Mouse (Mus musculus): ENCODE measurements around the gene Ifnar1.

The Ifnar1 gene

GRCm38 (mm10) chr16:91461066-91461638 lies 23.9 kb upstream of the Ifnar1 start:
- DNase-seq (ENCODE audit: low spot score in 2 of 2): no peak

DNA sequence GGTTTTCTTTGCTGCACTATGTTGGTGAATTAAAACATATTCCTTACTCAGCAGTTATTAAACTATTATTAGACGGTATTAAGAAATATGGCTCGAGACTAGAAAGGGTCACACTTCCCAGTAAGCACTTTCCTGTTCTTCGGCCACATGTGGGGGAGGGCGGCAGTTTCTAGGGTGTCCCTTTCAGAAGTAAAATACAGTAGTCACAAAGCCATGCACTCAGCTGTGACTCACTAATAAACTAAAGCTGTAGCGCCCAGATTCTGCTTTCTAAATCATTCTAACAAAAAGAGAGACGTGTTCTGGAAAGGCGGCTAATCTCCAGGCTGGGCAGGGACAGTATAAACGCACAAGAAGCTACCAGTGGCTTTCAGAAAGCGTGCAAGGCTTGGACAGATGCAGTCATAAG lies 23.3 kb upstream of the Ifnar1 start:
- no peak for DNase-seq (ENCODE audit: low spot score in 2 of 2)

- no peak for DNase-seq (ENCODE audit: low spot score in 2 of 2)
Observed at GRCm38 (mm10) chr16:91462644-91463043, 22.4 kb upstream of the Ifnar1 start.

DNA sequence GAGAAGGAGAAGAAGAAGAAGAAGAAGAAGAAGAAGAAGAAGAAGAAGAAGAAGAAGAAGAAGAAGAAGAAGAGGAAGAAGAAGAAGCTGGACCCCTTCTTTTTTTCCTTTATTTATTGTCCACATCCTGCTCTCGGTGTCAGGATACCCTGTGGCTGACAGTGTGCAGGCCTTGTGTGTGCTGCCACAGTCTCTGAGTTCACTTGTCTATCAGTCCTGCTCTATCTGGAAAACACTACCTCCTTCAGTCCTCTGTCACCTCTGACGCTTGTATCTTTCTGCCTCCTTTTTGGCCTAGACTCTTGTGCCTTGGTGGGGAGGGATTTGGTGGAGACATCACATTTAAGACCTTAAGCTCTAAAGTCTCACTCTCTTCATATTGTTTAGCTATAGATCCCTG lies 21.6 kb upstream of the Ifnar1 start:
- no peak for DNase-seq (ENCODE audit: low spot score in 2 of 2)

DNA sequence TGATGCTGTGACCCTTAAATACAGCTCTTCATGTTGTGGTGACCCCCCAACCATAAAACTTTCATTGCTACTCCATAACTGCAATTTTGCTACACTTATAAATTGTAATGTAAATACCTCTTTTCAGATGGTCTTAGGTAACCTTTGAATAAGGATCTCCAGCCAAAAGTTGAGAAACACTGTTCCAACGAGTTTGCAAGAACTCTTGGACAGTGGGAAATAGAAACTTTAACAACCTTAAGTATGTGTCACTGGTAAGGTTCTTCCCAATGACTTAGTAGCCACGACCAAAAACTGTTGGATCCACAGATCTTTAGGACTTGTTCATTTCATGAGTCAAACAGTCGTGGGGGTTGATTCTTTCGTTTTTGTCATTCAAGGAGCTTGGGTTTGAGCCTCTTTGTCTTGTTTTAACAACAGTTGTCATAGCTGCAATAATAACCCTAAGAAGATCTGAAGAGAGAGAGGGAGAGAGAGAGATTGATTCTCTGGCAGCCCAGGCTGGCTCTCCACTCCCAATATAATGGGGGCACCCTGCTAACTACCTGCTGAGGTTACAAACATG lies 21.1 kb upstream of the Ifnar1 start:
- DNase-seq (ENCODE audit: low spot score in 2 of 2): no peak

DNA sequence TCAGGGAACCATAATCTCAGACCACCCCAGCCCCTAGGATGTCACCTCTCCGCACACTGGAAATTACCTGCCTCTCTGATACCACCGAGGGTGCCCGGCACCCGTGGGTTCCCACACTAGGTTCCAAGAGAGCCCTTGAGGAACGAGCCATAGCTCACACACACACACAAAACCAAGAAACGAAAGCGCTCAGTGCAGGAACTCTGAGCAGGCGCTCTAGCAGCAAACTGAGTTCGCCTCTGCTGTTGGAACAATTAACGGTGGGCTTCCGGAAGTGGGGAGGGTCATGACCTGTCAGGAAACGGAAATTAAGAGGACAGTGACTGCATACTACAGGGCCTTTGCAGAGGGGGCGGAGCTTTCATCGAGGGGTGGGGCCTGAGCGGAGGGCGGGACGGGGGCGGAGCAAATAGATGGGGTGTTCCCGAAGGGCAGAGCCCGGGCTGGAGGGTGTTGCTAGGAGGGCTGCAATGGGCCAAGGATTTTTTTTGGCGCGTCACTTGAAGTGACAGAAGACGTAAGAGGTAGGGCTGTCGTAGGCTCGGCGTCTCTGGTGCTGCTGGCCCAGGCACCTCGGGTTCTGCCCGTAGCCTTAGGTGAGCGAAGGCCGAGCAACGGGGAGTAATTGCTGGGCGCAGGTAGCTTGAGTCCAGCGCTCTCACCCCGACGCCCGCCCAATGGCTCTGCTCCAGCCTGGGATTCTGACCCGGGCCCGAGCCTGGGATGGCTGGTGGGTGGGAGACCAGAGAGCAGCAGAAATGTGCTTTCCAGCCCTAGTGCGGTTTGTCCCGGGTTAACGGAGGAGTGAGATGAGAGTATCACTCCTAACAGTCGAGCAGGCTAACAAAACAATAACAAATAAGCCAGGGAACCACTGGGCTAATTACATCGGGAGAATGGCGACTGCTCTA lies 20.2 kb upstream of the Ifnar1 start:
- peak; percentile 80 to 85 for DNase-seq (ENCODE audit: low spot score in 2 of 2)

DNA sequence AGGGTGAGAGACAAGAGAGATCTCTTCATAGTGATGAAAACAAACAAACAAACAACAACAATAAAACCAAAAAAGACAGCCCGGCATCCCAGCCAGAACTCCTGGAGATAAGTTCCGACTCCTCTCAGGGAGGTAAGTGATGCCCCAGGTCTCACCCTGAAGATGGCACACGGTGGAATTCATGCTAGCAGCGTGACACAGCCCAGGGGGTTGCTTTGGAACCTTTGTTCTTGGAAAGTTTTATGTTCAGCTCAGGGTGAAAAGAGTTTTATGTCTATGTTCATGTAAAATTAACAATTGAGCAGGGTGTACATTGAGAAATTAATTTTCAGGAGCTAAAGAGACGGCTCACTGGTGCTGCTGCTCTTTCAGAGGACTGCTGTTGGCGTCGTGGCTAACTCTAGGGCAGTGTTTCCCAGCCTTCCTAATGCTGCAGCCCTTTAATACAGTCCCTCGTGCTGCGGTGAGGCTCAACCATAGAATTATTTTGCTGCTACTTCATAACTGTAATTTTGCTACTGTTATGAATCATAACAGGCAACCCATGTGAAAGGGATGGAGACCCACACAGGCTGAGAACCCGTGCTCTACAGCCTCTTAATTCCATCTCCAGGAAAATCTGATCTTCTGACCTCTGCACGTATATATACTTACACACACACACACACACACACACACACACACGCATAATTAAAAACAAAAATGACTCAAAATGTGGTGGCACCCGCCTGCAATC lies 19.4 kb upstream of the Ifnar1 start:
- DNase-seq (ENCODE audit: low spot score in 2 of 2): no peak

DNA sequence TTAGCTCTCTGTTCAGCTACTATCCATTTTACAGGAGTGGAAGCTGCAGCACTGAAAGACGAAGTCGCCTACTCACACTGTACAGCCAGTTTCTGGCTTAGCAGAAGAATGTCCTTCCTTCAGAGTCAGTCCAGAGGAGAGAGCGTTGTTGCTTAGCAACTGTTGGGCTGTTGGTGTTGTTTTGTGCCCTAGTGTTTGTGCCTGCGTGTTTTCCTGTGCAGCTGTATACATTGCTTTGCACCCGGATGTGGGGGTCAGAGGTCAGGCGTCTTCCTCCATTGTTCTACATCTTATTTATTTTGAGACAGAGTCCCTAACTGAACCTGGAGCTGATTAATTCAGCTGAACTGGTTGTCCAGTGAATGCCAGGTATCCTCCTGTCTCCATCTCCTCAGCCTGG lies 18.5 kb upstream of the Ifnar1 start:
- DNase-seq (ENCODE audit: low spot score in 2 of 2): no peak

DNA sequence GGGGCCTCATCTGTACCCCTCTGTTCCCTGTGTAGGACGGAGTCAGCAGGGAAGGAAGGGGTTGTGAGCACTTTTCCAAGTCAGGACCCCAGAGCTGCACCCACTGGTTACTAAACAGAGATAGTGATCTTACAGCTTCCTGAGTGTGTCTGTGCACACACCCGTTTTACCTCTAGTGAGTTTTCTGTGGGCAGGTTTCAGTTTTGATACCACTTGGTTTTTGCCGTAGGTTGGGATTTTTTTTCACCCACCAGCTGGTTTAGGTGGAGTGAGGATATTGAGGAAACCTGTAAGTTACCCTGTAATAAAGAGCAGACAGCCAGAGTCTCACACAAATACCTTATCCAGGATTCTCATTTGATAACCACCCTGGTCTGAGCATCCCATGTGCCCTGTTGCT lies 14.6 kb upstream of the Ifnar1 start:
- DNase-seq (ENCODE audit: low spot score in 2 of 2): no peak

GRCm38 (mm10) chr16:91471481-91471880 lies 13.6 kb upstream of the Ifnar1 start:
- no peak for DNase-seq (ENCODE audit: low spot score in 2 of 2)

DNA sequence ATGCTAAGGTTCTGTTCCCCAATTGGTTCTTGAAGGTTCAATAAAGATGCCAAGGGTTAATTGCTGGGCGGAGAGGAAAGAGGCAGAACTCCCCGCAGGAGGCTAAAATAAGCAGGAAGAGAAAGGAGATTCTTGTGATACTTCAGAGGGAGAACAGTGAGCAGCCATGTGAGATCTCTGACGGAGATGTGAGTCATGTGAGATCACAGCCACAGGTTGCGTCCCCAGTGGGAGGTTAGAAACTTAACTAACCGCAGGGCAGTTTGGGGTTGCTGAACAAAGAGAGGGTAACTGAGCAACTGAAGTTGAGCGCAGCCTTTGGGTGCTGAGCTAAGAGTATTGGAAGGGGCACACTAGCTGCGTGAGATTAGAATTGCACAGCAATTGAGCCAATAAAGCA lies 9.3 kb upstream of the Ifnar1 start:
- DNase-seq (ENCODE audit: low spot score in 2 of 2): no peak

- DNase-seq (ENCODE audit: low spot score in 2 of 2): no peak
Observed at GRCm38 (mm10) chr16:91478067-91478466, 7.0 kb upstream of the Ifnar1 start.

GRCm38 (mm10) chr16:91480517-91480916 lies 4.5 kb upstream of the Ifnar1 start:
- DNase-seq (ENCODE audit: low spot score in 2 of 2): no peak

- no peak for DNase-seq (ENCODE audit: low spot score in 2 of 2)
Observed at GRCm38 (mm10) chr16:91484387-91484786, 651 bp upstream of the Ifnar1 start.

DNA sequence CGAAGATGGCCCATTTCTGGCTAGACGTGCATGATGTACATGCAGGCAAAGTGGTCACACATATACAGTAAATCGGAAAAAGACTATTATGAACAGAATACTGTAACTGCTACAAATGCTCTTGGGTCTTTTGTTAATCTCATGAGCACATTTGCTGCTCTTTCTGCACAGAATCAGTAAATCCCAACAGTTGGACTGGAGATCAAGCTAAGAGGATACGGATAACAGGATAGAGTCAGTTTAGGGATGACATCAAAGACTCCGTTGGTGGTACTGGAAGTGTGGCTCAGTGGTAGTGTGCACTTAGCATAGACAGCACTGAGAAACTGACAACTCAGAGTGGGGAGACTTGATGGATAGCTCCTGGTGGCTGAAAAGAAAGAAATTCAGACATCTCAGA lies 803 bp downstream of the Ifnar1 start:
- DNase-seq (ENCODE audit: low spot score in 2 of 2): no peak

DNA sequence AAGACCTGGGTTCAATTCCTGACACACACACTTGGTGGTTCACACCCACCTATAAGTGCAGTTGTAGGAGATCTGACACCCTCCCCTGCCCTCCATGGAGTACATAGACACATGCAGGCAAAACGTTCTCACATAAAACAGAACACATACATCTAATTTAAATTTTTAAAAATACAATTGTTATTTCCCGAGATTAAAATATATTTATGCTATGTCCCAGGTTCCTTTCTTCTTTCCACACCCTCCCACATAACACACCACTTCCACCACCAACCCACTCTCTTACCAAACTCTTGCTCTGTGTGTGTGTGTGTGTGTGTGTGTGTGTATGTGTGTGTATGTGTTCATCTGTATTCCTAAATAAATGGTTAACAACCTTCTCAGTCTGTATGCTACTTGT lies 3.0 kb downstream of the Ifnar1 start:
- no peak for DNase-seq (ENCODE audit: low spot score in 2 of 2)

DNA sequence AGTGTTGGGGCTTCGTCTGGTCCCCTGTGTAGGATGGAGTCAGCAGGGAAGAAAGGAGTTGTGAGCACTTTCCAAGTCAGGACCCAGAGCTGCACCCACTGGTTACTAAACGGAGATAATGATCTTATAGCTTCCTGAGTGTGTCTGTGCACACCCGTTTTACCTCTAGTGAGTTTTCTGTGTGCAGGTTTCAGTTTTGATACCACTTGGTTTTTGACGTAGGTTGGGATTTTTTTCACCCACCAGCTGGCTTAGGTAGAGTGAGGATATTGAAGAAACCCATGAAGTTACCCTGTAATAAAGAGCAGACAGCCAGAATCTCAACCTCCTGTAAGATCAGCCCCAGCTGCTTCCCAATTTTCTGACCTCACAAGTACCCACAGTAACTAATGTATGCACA lies 5.9 kb downstream of the Ifnar1 start:
- DNase-seq (ENCODE audit: low spot score in 2 of 2): no peak

- no peak for DNase-seq (ENCODE audit: low spot score in 2 of 2)
Observed at GRCm38 (mm10) chr16:91491473-91491872, 6.4 kb downstream of the Ifnar1 start.

- DNase-seq (ENCODE audit: low spot score in 2 of 2): no peak
Observed at GRCm38 (mm10) chr16:91495501-91495900, 10.5 kb downstream of the Ifnar1 start.

DNA sequence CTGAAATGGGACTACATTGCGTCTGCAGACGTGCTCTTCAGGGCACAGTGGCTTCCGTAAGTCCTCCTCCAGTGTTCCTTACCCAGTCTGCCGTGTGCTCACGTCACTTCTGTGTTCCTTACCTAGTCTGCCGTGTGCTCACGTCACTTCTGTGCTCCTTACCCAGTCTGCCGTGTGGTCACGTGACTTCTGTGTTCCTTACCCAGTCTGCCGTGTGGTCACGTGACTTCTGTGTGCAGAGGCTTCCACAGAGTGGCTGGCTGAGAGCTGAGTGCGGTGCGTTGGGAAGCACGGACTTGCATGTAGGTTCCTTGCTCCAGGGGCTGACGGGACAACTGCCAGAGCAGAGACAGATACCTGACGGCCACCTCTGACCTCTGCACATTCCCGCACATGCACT lies 11.2 kb downstream of the Ifnar1 start:
- no peak for DNase-seq (ENCODE audit: low spot score in 2 of 2)

- DNase-seq (ENCODE audit: low spot score in 2 of 2): no peak
Observed at GRCm38 (mm10) chr16:91496766-91497165, 11.7 kb downstream of the Ifnar1 start.

DNA sequence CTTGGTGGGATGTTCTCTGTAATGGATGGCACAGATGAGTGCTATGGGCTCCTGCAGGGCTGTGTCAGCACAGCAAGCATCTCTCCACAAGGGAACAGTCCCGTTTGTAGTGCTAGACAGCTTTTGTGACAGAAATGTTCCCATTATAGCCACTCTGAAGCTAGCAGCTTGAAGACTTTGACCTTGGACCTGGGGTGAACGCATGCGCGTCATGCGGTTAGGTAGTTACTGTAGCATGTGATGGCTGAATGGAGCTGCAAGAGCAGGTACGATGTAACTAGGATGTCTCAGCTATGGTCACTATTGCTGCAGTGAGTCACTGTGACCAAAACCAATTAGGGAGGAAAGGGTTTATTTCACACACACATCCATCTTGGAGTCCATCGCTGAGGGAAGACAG lies 13.0 kb downstream of the Ifnar1 start:
- DNase-seq (ENCODE audit: low spot score in 2 of 2): no peak
